Mouse (Mus musculus) testis, adult 2 months (tissue): ENCODE measurements at regions not wholly inside any gene's neighbourhood (a gene's known extent, or its start where the extent isn't known, plus 50 kb on each side); places are given as distances from the start of the nearest gene placed in this dataset.
A peak's percentile ranks its signal among the peaks of the same experiment; 100 is the strongest.

Source experiments
- H3K27ac ChIP-seq: fragments of 200-500 bp; 2 replicates; pipeline ENCODE4 v1.5.1; 2012; ENCODE audit warnings: low read depth, low read length; ENCODE audit not compliant: control insufficient read depth, insufficient read depth
- H3K27me3 ChIP-seq: fragments of 200-500 bp; 2 replicates; pipeline ENCODE4 v1.6.1; 2012; ENCODE audit warnings: mild to moderate bottlenecking, low read length, moderate library complexity; ENCODE audit not compliant: control insufficient read depth, insufficient read depth
- H3K36me3 ChIP-seq: fragments of 200-500 bp; 2 replicates; pipeline ENCODE4 v1.6.1; 2012; ENCODE audit warnings: mild to moderate bottlenecking, low read length; ENCODE audit not compliant: control insufficient read depth, insufficient read depth
- H3K4me1 ChIP-seq: fragments of 200-500 bp; 2 replicates; pipeline ENCODE4 v1.6.1; 2012; ENCODE audit warnings: low read length; ENCODE audit not compliant: control insufficient read depth, insufficient read depth
- H3K4me3 ChIP-seq: fragments of 200-500 bp; 2 replicates; pipeline ENCODE4 v1.5.1; 2012; ENCODE audit warnings: low read depth, mild to moderate bottlenecking, low read length, moderate library complexity, mixed read lengths; ENCODE audit not compliant: control insufficient read depth
- CTCF ChIP-seq: fragments of 200-500 bp; IDR thresholded peaks from 2 replicates; pipeline ENCODE4 v1.5.1; 2012; ENCODE audit warnings: low read depth, mild to moderate bottlenecking, inconsistent platforms, low read length, moderate library complexity; ENCODE audit not compliant: control insufficient read depth, insufficient read depth, insufficient replicate concordance
- POLR2A ChIP-seq: fragments of 200-500 bp; IDR thresholded peaks from 2 replicates; pipeline ENCODE4 v1.6.1; 2012; ENCODE audit warnings: low read depth, mild to moderate bottlenecking, inconsistent platforms, low read length, moderate library complexity; ENCODE audit not compliant: control insufficient read depth

DNA sequence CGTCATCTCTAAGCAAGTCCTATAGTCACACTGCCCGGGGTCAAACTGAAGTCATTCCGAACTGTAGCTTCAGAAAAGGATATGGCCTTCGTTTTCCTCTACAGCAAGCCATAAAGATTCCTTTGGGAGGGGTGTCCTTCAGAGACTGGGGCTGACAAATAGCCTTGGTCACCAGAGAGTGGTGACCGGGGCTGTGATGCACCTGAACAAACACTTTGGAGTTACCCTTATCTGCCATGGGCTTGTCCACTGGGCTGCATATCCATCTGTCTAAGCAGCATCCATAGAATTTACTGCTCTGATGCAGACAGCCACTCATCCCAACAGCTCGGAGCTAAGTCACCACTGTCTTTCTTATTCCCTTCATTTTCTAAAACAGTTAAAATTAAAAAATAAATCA is 120.4 kb downstream of the Tex36 start:
- H3K27me3 ChIP-seq: no peaks in the 10 kb centered on the region
- no peaks in the 10 kb centered on the region for H3K4me1 ChIP-seq
- H3K4me3 ChIP-seq: no peak overlapping the region
- no peak overlapping the region for H3K27ac ChIP-seq
- H3K36me3 ChIP-seq: no peaks in the 10 kb centered on the region
- no peak for TF ChIP-seq POLR2A
- TF ChIP-seq CTCF: no peak

- TF ChIP-seq CTCF (no peak), POLR2A (no peak)
- Histone ChIP-seq H3K4me3 (no peak overlapping the region), H3K27ac (no peak overlapping the region), H3K4me1 (no peaks in the 10 kb centered on the region), H3K27me3 (no peaks in the 10 kb centered on the region), H3K36me3 (no peaks in the 10 kb centered on the region)
Measured at GRCm38 (mm10) chr7:133479679-133480078, 122.3 kb downstream of the Tex36 start.

DNA sequence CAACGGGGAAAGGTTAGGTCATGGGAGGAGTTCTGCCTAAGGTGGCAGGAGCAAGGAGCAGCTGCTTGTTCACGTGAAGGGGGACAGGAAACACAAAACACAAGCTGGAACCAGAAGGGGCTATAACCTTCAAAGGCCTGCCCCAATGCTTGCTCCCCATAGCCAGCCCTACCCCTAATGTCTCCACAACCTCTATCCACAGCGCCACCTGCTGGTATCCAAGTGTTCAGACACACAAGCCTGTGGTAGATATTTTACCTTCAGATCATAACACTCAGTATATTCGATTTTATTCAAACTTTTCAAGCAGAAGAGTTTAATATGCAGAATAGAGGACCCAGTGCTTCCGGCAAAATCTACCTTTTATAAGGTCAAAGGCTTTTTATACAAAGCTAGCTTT is 124.0 kb downstream of the Tex36 start:
- H3K4me3 ChIP-seq: no peak overlapping the region
- peak; percentile 70; the same call in 1 of the 2 replicates for TF ChIP-seq CTCF
- no peak for TF ChIP-seq POLR2A
- H3K27ac ChIP-seq: no peak overlapping the region
- no peaks in the 10 kb centered on the region for H3K4me1 ChIP-seq
- no peaks in the 10 kb centered on the region for H3K36me3 ChIP-seq
- H3K27me3 ChIP-seq: no peaks in the 10 kb centered on the region

GRCm38 (mm10) chr7:133477221-133477620 is 124.7 kb downstream of the Tex36 start:
- H3K4me3 ChIP-seq: no peak overlapping the region
- H3K4me1 ChIP-seq: no peaks in the 10 kb centered on the region
- TF ChIP-seq CTCF (no peak), POLR2A (no peak)
- H3K36me3 ChIP-seq: no peaks in the 10 kb centered on the region
- H3K27ac ChIP-seq: no peak overlapping the region
- no peaks in the 10 kb centered on the region for H3K27me3 ChIP-seq

GRCm38 (mm10) chr7:133471706-133472105 is 130.3 kb downstream of the Tex36 start:
- Histone ChIP-seq H3K4me3 (no peak overlapping the region), H3K36me3 (no peaks in the 10 kb centered on the region), H3K4me1 (no peaks in the 10 kb centered on the region), H3K27me3 (no peaks in the 10 kb centered on the region), H3K27ac (no peak overlapping the region)
- TF ChIP-seq POLR2A (no peak), CTCF (no peak)

GRCm38 (mm10) chr7:133470620-133470958 is 131.4 kb downstream of the Tex36 start:
- H3K4me3 ChIP-seq: no peak overlapping the region
- H3K27me3 ChIP-seq: no peaks in the 10 kb centered on the region
- H3K4me1 ChIP-seq: no peaks in the 10 kb centered on the region
- H3K27ac ChIP-seq: no peak overlapping the region
- no peak for TF ChIP-seq POLR2A
- no peak for TF ChIP-seq CTCF
- no peaks in the 10 kb centered on the region for H3K36me3 ChIP-seq

DNA sequence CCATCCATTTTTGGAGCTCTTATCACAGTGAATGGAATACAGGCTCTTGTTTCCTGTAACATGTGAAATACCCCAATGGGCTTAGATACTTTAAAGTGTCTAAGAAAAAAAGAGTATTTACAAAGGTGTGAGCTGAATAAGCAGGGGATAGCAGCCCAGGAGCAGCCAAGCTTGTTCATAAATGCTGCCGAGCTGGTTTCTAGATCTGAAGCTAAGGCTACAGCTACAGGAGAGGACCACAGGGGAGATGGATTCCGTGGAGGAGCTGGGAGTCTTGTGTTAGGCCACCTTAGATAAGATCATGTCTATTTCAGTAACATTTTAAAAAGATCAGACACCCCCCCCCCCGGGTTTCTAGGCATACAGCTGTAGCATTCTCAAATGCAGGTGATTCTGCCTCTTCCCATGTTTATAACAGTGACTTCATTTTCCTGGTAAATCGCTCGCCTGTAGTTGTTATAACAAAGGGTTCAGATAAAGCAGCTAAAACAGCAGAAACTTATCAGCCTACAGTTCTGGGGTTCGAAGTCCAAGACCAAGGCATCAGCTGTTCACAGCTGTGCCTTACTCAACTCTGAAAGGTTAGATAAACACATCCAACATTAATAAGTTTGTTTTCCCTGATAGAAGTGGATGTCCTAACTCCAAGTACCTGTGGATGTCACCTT is 131.9 kb downstream of the Tex36 start:
- Histone ChIP-seq H3K27me3 (no peaks in the 10 kb centered on the region), H3K27ac (no peak overlapping the region)
- TF ChIP-seq POLR2A: no peak
- no peak for TF ChIP-seq CTCF

DNA sequence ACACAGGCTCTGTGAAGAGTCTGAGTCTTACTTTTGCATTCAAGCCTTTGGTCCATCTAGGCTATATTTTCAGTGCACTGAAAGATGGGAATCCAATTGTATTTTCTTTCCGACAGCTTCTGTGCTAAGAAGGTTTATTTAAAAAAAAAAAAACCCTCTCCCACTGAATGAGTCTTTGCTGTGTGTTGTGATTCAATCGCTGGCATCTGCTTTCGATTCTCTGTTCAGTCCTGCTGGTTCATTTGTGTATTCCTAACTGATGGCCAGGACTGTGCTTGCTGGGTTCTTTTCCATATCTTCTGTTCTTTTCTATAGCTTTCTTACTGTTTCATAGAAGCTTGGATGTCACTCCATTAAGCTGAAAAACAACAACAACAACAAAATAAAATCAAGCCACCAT is 132.9 kb downstream of the Tex36 start:
- Histone ChIP-seq H3K4me1 (no peaks in the 10 kb centered on the region), H3K36me3 (no peaks in the 10 kb centered on the region), H3K27ac (no peak overlapping the region), H3K27me3 (no peaks in the 10 kb centered on the region), H3K4me3 (no peak overlapping the region)
- TF ChIP-seq CTCF (no peak), POLR2A (no peak)

More for the DNA sequence above, 131.9 kb downstream of the Tex36 start:
- Histone ChIP-seq H3K36me3 (no peaks in the 10 kb centered on the region), H3K4me1 (no peaks in the 10 kb centered on the region), H3K4me3 (no peak overlapping the region)

DNA sequence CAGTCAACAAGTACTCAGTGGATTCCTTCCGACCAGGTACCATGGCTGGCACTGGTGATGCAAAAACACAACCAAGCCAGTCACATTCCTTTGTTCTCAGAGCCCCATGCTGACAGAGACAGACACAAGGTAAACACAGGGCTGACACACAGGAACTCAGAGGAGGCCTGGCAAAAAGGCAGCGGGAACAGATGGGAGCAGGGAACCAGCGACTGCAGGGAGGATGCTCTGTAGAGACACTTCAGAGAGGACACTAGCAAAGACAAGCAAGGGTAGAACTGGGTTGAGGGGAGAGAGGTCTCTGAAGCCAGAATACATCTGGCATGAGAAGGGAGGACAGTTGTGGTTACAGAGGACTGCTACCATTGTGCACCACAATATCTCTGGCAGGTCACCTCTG is 133.6 kb downstream of the Tex36 start:
- no peak overlapping the region for H3K4me3 ChIP-seq
- no peak overlapping the region for H3K27ac ChIP-seq
- TF ChIP-seq POLR2A (no peak), CTCF (no peak)
- H3K4me1 ChIP-seq: no peaks in the 10 kb centered on the region
- H3K27me3 ChIP-seq: no peaks in the 10 kb centered on the region
- H3K36me3 ChIP-seq: no peaks in the 10 kb centered on the region
